Mouse (Mus musculus): ENCODE measurements around the gene Cyb5r1. TPM values are rescaled to one million over a fixed set of nuclear protein-coding genes. Genes with fewer than 3 reads are reported as not detected.

Cyb5r1 gene
- 37.4 and 45.4 TPM in 2 replicates for polyA plus RNA-seq (2015; fragmentation: Nextera tagmentation; extraction: Ambion mirVana)

GRCm38 (mm10) chr1:134405509-134406413 lies at the start of gene Cyb5r1:
TSS of gene Cyb5r1 (plus strand) at chr1:134405559.
- WGBS = under 1% methylated on average over 43 of the region's 43 CpGs
- peak; percentile 99 for ATAC-seq (replicated peaks; ENCODE audit: insufficient number of reproducible peaks, insufficient read depth, low FRiP score, low read depth)

GRCm38 (mm10) chr1:134357461-134357860 lies 47.9 kb upstream of the Cyb5r1 start:
- H3K9ac ChIP-seq = no peak overlapping the region
- H3K4me1 ChIP-seq (replicated peaks) = peaks cover 15% of the 10 kb centered on the region
- WGBS = 84% methylated on average over 4 of the region's 4 CpGs
- no peaks in the 10 kb centered on the region for H3K27me3 ChIP-seq
- H3K4me2 ChIP-seq = no peak overlapping the region
- no peaks in the 10 kb centered on the region for H3K9me3 ChIP-seq (replicated peaks)
- H3K36me3 ChIP-seq = peaks cover 65% of the 10 kb centered on the region
- no peak for ATAC-seq (replicated peaks; ENCODE audit: insufficient number of reproducible peaks, insufficient read depth, low FRiP score, low read depth)
- no peak overlapping the region for H3K27ac ChIP-seq
- H3K4me3 ChIP-seq = no peak overlapping the region

More at GRCm38 (mm10) chr1:134405509-134406413, at the start of gene Cyb5r1:
- H3K4me2 ChIP-seq = peak within 1 kb of the TSS; percentile 91
- H3K9ac ChIP-seq = peak within 1 kb of the TSS; percentile 79
- H3K4me1 ChIP-seq (replicated peaks) = peaks cover 10% of the 10 kb centered on the region
- H3K36me3 ChIP-seq = peaks cover 34% of the 10 kb centered on the region
- H3K9me3 ChIP-seq (replicated peaks) = no peaks in the 10 kb centered on the region
- H3K4me3 ChIP-seq = peak within 1 kb of the TSS; percentile 72
- peak within 1 kb of the TSS; percentile 78 for H3K27ac ChIP-seq
- H3K27me3 ChIP-seq = no peaks in the 10 kb centered on the region

GRCm38 (mm10) chr1:134360656-134361055 lies 44.7 kb upstream of the Cyb5r1 start:
- peaks cover 33% of the 10 kb centered on the region for H3K36me3 ChIP-seq
- peak overlapping the region; percentile 77 for H3K4me2 ChIP-seq
- peak overlapping the region; percentile 94; the same call in 1 of the 2 replicates for H3K9ac ChIP-seq
- WGBS = 68% methylated on average over 7 of the region's 7 CpGs
- H3K9me3 ChIP-seq (replicated peaks) = no peaks in the 10 kb centered on the region
- H3K27ac ChIP-seq = no peak overlapping the region
- ATAC-seq (replicated peaks; ENCODE audit: insufficient number of reproducible peaks, insufficient read depth, low FRiP score, low read depth) = no peak
- H3K4me3 ChIP-seq = peak overlapping the region; percentile 93
- H3K27me3 ChIP-seq = no peaks in the 10 kb centered on the region
- H3K4me1 ChIP-seq (replicated peaks) = peaks cover 16% of the 10 kb centered on the region

GRCm38 (mm10) chr1:134361195-134361856 lies 44.0 kb upstream of the Cyb5r1 start:
- WGBS = under 1% methylated on average over 44 of the region's 44 CpGs
- Histone ChIP-seq H3K4me1 (replicated peaks) (peaks cover 16% of the 10 kb centered on the region), H3K9me3 (replicated peaks) (no peaks in the 10 kb centered on the region), H3K9ac (peak overlapping the region; percentile 94), H3K36me3 (peaks cover 27% of the 10 kb centered on the region), H3K4me2 (peak overlapping the region; percentile 77), H3K27ac (peak overlapping the region; percentile 89), H3K27me3 (no peaks in the 10 kb centered on the region), H3K4me3 (peak overlapping the region; percentile 93)
- ATAC-seq (replicated peaks; ENCODE audit: insufficient number of reproducible peaks, insufficient read depth, low FRiP score, low read depth) = peak; percentile 86

- 0% methylated on average over 38 of the region's 38 CpGs for WGBS
- Histone ChIP-seq H3K9me3 (replicated peaks) (no peaks in the 10 kb centered on the region), H3K27ac (peak within 1 kb of the TSS; percentile 89), H3K36me3 (peaks cover 22% of the 10 kb centered on the region), H3K4me1 (replicated peaks) (peaks cover 16% of the 10 kb centered on the region), H3K9ac (peak within 1 kb of the TSS; percentile 94), H3K4me2 (peak within 1 kb of the TSS; percentile 77), H3K27me3 (no peaks in the 10 kb centered on the region), H3K4me3 (peak within 1 kb of the TSS; percentile 93)
- ATAC-seq (replicated peaks; ENCODE audit: insufficient number of reproducible peaks, insufficient read depth, low FRiP score, low read depth) = peak; percentile 98
These were observed 43.5 kb upstream of the Cyb5r1 start, which contains the start of gene Tmem183a for GRCm38 (mm10) chr1:134361857-134362212. TSS of gene Tmem183a (minus strand) at chr1:134361979.

GRCm38 (mm10) chr1:134363194-134363593 lies 42.2 kb upstream of the Cyb5r1 start:
- Histone ChIP-seq H3K27me3 (no peaks in the 10 kb centered on the region), H3K9ac (no peak overlapping the region), H3K4me2 (no peak overlapping the region), H3K4me3 (no peak overlapping the region), H3K27ac (no peak overlapping the region), H3K4me1 (replicated peaks) (peaks cover 16% of the 10 kb centered on the region), H3K36me3 (peaks cover 11% of the 10 kb centered on the region; the same call in 1 of the 2 replicates), H3K9me3 (replicated peaks) (no peaks in the 10 kb centered on the region)
- 77% methylated on average over 4 of the region's 4 CpGs for WGBS
- ATAC-seq (replicated peaks; ENCODE audit: insufficient number of reproducible peaks, insufficient read depth, low FRiP score, low read depth) = no peak

- H3K36me3 ChIP-seq = no peaks in the 10 kb centered on the region
- H3K27me3 ChIP-seq = peaks cover 3% of the 10 kb centered on the region; the same call in 1 of the 2 replicates
- 57% methylated on average over 5 of the region's 5 CpGs for WGBS
- H3K27ac ChIP-seq = no peak overlapping the region
- H3K9me3 ChIP-seq (replicated peaks) = no peaks in the 10 kb centered on the region
- H3K4me3 ChIP-seq = no peak overlapping the region
- no peak overlapping the region for H3K4me2 ChIP-seq
- H3K4me1 ChIP-seq (replicated peaks) = peaks cover 12% of the 10 kb centered on the region
- H3K9ac ChIP-seq = no peak overlapping the region
- no peak for ATAC-seq (replicated peaks; ENCODE audit: insufficient number of reproducible peaks, insufficient read depth, low FRiP score, low read depth)
These were observed 39.9 kb upstream of the Cyb5r1 start for GRCm38 (mm10) chr1:134365491-134365890.

- ATAC-seq (replicated peaks; ENCODE audit: insufficient number of reproducible peaks, insufficient read depth, low FRiP score, low read depth) = no peak
- WGBS = 45% methylated on average over 9 of the region's 9 CpGs
- Histone ChIP-seq H3K36me3 (no peaks in the 10 kb centered on the region), H3K27ac (no peak overlapping the region), H3K27me3 (peaks cover 3% of the 10 kb centered on the region; the same call in 1 of the 2 replicates), H3K4me2 (no peak overlapping the region), H3K9ac (no peak overlapping the region), H3K4me3 (no peak overlapping the region), H3K4me1 (replicated peaks) (no peaks in the 10 kb centered on the region), H3K9me3 (replicated peaks) (no peaks in the 10 kb centered on the region)
These were observed 36.5 kb upstream of the Cyb5r1 start for GRCm38 (mm10) chr1:134368777-134369337.

- Histone ChIP-seq H3K4me1 (replicated peaks) (no peaks in the 10 kb centered on the region), H3K9me3 (replicated peaks) (no peaks in the 10 kb centered on the region), H3K27me3 (no peaks in the 10 kb centered on the region; the same call in 1 of the 2 replicates), H3K27ac (no peak overlapping the region), H3K36me3 (no peaks in the 10 kb centered on the region), H3K9ac (no peak overlapping the region), H3K4me3 (no peak overlapping the region), H3K4me2 (no peak overlapping the region)
- 65% methylated on average over 2 of the region's 2 CpGs for WGBS
- ATAC-seq (replicated peaks; ENCODE audit: insufficient number of reproducible peaks, insufficient read depth, low FRiP score, low read depth) = no peak
These were observed 31.2 kb upstream of the Cyb5r1 start for GRCm38 (mm10) chr1:134374124-134374523.

- H3K9me3 ChIP-seq (replicated peaks) = no peaks in the 10 kb centered on the region
- 78% methylated on average over 2 of the region's 2 CpGs for WGBS
- H3K4me3 ChIP-seq = no peak overlapping the region
- H3K4me1 ChIP-seq (replicated peaks) = peaks cover 9% of the 10 kb centered on the region; the same call in 1 of the 2 replicates
- no peaks in the 10 kb centered on the region; the same call in 1 of the 2 replicates for H3K27me3 ChIP-seq
- no peaks in the 10 kb centered on the region for H3K36me3 ChIP-seq
- H3K27ac ChIP-seq = no peak overlapping the region
- H3K9ac ChIP-seq = no peak overlapping the region
- ATAC-seq (replicated peaks; ENCODE audit: insufficient number of reproducible peaks, insufficient read depth, low FRiP score, low read depth) = no peak
- H3K4me2 ChIP-seq = peak overlapping the region; percentile 65; the same call in 1 of the 2 replicates
These were observed 24.3 kb upstream of the Cyb5r1 start for GRCm38 (mm10) chr1:134381051-134381450.

All from heart, embryonic 15.5 days (tissue).